Mouse (Mus musculus) bone marrow, adult 2 months (tissue): ENCODE data around the gene Maats1.

Source experiments
- CTCF ChIP-seq: fragments of 200-500 bp; IDR thresholded peaks from 2 replicates; pipeline ENCODE4 v1.5.1; 2011; ENCODE audit warnings: low read length, control low read depth; ENCODE audit not compliant: control insufficient read depth, insufficient read depth
- POLR2A ChIP-seq: fragments of 200-500 bp; IDR thresholded peaks from 2 replicates; pipeline ENCODE4 v1.6.1; 2011; ENCODE audit warnings: low read depth, mild to moderate bottlenecking, control low read depth, low read length, borderline replicate concordance; ENCODE audit not compliant: control insufficient read depth

GRCm38 (mm10) chr16:38308195-38308594, 33.7 kb downstream of the Maats1 start:
- TF ChIP-seq CTCF: no peak
- no peak for TF ChIP-seq POLR2A
